Mouse (Mus musculus) macrophage (primary cell): ENCODE results near the gene Cox14. TPM values are rescaled to one million over a fixed set of nuclear protein-coding genes. Genes with fewer than 3 reads are reported as not detected.
A peak's percentile ranks its signal among the peaks of the same experiment; 100 is the strongest.
"Not testable (repeated sequence)": the region's sequence is repeated elsewhere in the genome, so short reads cannot be mapped to it uniquely, and the experiment has no call there.

Source experiments
- H3K27ac ChIP-seq: fragments of 350-480 bp; formaldehyde crosslinking; 2 replicates; pipeline ENCODE4 v1.9.0; 2021
- H3K36me3 ChIP-seq: fragments of 350-480 bp; formaldehyde crosslinking; 2 replicates; pipeline ENCODE4 v1.9.0; 2021; ENCODE audit errors: inconsistent target
- H3K4me3 ChIP-seq: fragments of 350-480 bp; formaldehyde crosslinking; 2 replicates; pipeline ENCODE4 v1.9.0; 2021; ENCODE audit errors: inconsistent target
- H3K79me2 ChIP-seq: fragments of 350-480 bp; formaldehyde crosslinking; 2 replicates; pipeline ENCODE4 v1.9.0; 2021; ENCODE audit errors: inconsistent target
- WGBS: methylation state at CpG from one replicate; pipeline ENCODE4 v1.1.7; 2026; ENCODE audit warnings: inconsistent platforms; ENCODE audit not compliant: missing documents; 5-methylcytosine and 5-hydroxymethylcytosine counted together
- polyA plus RNA-seq: library from polyadenylated mRNA; stranded (reverse); fragments of 250-400 nt; gene quantifications from 3 replicates; pipeline ENCODE4 v1.2.4, GENCODE M21; 2018; ENCODE audit warnings: inconsistent platforms

Cox14 gene
- polyA plus RNA-seq, 1 experiment from 2014 or later, result 18.4 TPM

GRCm38 (mm10) chr15:99715361-99715865 is 10.0 kb upstream of the Cox14 start:
- Histone ChIP-seq H3K36me3 (peaks cover 24% of the 10 kb centered on the region), H3K79me2 (no peaks in the 10 kb centered on the region), H3K4me3 (no peak overlapping the region), H3K27ac (no peak overlapping the region)
- 77% methylated on average over 13 of the region's 13 CpGs for WGBS

DNA sequence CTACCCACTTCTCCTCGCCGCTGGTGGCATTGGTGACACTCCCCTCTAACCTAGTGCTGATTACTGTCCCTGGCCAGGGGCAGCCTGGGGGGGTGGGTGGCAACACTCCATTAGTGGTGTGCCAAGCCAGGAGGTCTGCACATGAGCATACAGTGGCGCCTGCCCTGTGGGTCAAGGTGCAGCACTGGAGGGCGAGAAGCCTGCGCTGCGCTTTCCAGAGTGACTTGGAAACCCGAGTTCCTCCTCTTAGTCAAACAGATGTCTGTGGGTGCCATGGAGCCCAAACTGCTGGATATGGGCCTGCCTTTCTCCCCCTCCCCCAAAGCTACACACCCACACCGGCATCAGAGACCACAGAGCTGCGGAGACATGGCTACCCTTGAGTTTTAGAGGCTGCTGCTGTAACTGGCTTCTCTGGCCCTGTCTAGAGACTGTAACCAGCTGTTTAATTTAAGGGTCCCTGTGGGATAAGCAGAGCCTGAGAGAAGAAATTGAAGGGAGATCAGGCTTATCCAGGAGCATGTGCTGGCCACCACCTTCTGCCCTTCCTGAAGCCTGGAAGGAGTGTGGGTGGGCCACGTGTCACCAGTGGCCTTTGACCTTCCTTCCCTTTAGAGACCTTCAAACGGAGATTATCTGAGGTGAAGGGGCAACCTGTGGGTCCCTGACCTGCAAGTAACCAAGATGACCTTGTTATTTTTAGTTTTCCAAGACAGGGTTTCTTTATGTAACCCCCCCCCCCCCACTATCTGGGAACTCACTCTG is 9.3 kb upstream of the Cox14 start:
- WGBS, result 90% methylated on average over 11 of the region's 11 CpGs
- peaks cover 17% of the 10 kb centered on the region for H3K36me3 ChIP-seq
- H3K27ac ChIP-seq, result no peak overlapping the region
- no peaks in the 10 kb centered on the region for H3K79me2 ChIP-seq
- no peak overlapping the region for H3K4me3 ChIP-seq

- no peak overlapping the region for H3K27ac ChIP-seq
- H3K79me2 ChIP-seq, result no peaks in the 10 kb centered on the region
- peaks cover 10% of the 10 kb centered on the region for H3K36me3 ChIP-seq
- no peak overlapping the region for H3K4me3 ChIP-seq
- 95% methylated on average over 9 of the region's 12 CpGs for WGBS
These were observed 8.6 kb upstream of the Cox14 start for GRCm38 (mm10) chr15:99716814-99717213.

DNA sequence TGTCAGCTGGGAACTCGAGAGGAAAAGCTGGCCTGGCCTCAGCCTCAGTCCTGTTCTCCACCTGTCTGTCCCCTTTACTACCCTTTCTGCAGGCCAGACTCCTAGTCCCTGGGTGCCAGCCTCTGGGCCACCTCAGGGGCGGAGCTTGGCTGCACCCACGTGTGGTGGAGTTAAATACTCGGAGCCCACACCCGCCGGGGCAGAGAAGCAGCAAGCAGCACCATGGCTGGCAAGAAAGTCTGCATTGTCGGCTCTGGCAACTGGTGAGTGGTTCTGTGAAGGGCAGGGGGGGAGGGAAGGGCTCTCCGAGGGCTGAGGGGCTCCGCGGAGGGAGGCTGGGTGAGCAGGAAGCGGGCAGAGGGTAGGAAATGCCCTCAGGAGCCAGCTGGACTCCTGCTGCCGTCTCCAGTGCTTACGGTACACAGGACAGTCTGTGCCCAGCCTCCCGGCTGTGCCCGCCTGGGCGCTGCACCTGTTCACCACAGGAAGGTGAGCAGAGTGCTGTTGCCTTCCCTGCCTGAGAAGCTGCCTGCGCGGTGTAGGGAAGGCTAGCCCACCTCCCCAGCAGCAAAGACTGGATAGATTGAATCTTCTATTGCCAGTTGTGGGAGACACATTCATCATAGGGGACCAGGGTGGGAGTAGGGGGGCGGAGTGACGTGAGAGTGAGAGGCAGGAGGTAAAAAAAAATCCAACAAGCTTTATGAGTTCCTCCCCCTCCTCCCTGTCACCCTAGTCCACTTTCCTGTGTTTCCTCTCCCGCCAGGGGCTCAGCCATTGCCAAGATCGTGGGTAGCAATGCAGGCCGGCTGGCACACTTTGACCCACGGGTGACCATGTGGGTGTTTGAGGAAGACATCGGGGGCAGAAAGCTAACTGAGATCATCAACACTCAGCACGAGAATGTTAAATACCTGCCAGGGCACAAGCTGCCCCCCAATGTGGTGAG is 7.8 kb upstream of the Cox14 start, which contains the start of gene Gpd1:
Gene Gpd1, plus strand, starts transcription at position 130 of the 949 bp plus-strand sequence.
- Histone ChIP-seq H3K4me3 (no peak within 1 kb of the TSS), H3K36me3 (peaks cover 2% of the 10 kb centered on the region), H3K27ac (no peak within 1 kb of the TSS), H3K79me2 (no peaks in the 10 kb centered on the region)
- 28% methylated on average over 26 of the region's 26 CpGs for WGBS

DNA sequence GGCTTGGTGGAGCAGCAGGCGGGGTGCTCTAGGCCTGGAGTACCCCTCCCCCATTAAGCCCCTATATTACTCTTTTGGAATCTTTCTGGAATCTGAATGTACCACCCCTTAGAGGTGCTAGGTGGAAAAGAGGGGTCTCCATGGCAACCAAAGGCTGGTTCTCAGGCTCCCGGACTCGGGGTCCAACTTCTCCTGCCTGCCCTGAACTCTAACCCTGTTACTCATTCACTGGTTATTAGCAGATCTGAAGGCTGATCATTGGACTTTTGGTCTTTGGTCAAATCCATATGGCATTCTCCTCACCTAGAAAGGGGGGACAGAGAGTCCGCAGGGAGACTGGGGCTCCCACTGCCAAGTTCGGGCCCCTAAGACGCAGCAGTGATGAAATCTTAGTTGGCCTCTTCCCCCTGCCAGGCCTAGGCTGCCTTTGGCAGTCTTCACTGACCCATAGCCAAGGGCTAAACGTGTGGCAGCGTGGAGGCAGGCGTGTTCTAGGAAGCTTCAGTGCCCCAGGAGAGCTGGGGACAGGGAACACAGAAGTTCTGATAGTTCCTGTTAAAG is 6.9 kb upstream of the Cox14 start:
- H3K27ac ChIP-seq, result no peak overlapping the region
- H3K4me3 ChIP-seq, result no peak overlapping the region
- WGBS, result 95% methylated on average over 9 of the region's 9 CpGs
- no peaks in the 10 kb centered on the region for H3K36me3 ChIP-seq
- no peaks in the 10 kb centered on the region for H3K79me2 ChIP-seq

- Histone ChIP-seq H3K27ac (no peak overlapping the region), H3K4me3 (no peak overlapping the region), H3K79me2 (no peaks in the 10 kb centered on the region), H3K36me3 (no peaks in the 10 kb centered on the region)
- WGBS, result 89% methylated on average over 7 of the region's 8 CpGs
These were observed 5.6 kb upstream of the Cox14 start for GRCm38 (mm10) chr15:99719865-99720264.

DNA sequence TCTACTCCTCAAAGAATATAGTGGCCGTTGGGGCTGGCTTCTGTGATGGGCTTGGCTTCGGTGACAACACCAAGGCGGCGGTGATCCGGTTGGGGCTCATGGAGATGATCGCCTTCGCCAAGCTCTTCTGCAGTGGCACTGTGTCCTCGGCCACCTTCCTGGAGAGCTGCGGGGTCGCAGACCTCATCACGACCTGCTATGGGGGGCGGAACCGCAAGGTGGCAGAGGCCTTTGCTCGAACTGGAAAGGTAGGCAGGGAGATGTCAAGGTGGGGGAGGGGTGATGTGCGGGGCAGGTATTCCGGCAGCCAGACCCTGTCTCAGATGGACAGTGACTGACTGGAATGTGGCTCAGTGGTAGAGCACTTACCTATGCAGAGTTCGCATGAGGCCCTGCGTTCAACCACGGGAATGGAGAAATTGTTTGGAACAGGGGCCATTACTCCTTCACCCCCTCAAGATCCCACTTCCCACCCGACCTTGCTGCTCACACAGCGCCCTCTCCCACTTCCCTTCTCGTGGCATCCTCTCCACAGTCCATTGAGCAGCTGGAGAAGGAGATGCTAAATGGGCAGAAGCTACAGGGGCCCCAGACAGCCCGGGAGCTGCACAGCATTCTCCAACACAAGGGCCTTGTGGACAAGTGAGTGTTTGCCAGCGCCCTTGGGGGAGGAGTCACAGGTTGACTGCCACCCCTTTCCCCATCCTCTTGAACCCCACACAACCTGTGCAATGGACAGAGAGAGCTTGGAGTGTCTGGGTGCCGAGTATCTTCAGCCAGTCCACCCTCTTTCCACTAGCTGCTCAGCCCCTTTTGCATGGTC is 3.3 kb upstream of the Cox14 start:
- WGBS, result 86% methylated on average over 25 of the region's 25 CpGs
- no peaks in the 10 kb centered on the region for H3K36me3 ChIP-seq
- no peak overlapping the region for H3K27ac ChIP-seq
- no peak overlapping the region for H3K4me3 ChIP-seq
- peaks cover 13% of the 10 kb centered on the region for H3K79me2 ChIP-seq

GRCm38 (mm10) chr15:99723120-99723514 is 2.3 kb upstream of the Cox14 start:
- peaks cover 8% of the 10 kb centered on the region for H3K36me3 ChIP-seq
- H3K4me3 ChIP-seq, result peak overlapping the region; percentile 75; the same call in 1 of the 2 replicates
- peak overlapping the region; percentile 92 for H3K27ac ChIP-seq
- H3K79me2 ChIP-seq, result peaks cover 23% of the 10 kb centered on the region
- WGBS, result 60% methylated on average over 10 of the region's 10 CpGs

DNA sequence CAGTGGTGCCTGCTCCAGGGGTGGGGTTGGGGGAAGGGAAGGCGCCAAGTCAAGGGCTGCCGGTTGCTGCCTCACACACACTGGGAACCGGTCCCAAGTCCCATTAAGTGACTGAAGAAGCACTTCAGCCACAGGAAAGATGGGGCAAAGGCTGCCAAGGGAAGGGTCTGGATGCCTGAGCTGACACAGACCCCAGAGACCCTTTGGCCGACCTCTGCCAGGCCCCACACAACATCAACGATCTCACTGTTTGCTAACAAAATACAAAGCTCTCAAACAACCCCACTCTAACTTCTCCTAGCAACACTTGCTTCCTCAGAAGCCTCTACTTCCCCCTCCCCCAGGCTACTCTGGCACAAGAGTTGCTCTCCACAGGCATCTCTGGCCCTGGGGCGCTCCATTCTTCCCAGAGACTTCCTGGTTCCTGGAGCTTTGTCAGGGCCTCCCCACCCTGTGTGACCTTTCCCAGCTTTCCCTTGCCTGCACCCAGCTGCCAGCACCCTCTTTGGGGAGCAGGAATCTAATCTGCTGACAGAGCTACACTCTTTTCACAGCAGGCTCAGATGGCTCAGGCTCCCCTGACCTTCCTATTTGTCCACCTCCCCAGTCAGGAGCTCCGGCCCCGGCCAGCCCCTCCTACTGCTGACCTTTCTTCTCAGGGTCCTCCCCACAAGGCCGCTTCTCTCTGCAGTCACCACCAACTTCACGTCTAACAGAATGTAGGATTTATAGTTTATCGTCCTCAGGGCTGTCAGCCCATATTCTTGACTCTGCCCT is 1.7 kb upstream of the Cox14 start:
- WGBS, result 27% methylated on average over 11 of the region's 11 CpGs
- Histone ChIP-seq H3K79me2 (peaks cover 27% of the 10 kb centered on the region), H3K27ac (peak overlapping the region; percentile 92), H3K36me3 (peaks cover 14% of the 10 kb centered on the region), H3K4me3 (peak overlapping the region; percentile 75; the same call in 1 of the 2 replicates)

- H3K27ac ChIP-seq, result peak overlapping the region; percentile 92
- peaks cover 32% of the 10 kb centered on the region for H3K79me2 ChIP-seq
- peaks cover 20% of the 10 kb centered on the region for H3K36me3 ChIP-seq
- 16% methylated on average over 16 of the region's 16 CpGs for WGBS
- H3K4me3 ChIP-seq, result peak overlapping the region; percentile 75
These were observed 961 bp upstream of the Cox14 start for GRCm38 (mm10) chr15:99724292-99725021.

- H3K4me3 ChIP-seq, result peak overlapping the region; percentile 75
These were observed 1.1 kb downstream of the Cox14 start for GRCm38 (mm10) chr15:99726549-99726948.

GRCm38 (mm10) chr15:99727039-99727438 is 1.6 kb downstream of the Cox14 start:
- not testable (repeated sequence) for H3K4me3 ChIP-seq, H3K27ac ChIP-seq
- peaks cover 32% of the 10 kb centered on the region for H3K79me2 ChIP-seq
- H3K36me3 ChIP-seq, result peaks cover 20% of the 10 kb centered on the region
- WGBS, result 100% methylated on average over 2 of the region's 5 CpGs

More at GRCm38 (mm10) chr15:99726549-99726948, 1.1 kb downstream of the Cox14 start:
- WGBS, result 77% methylated on average over 2 of the region's 2 CpGs
- Histone ChIP-seq H3K27ac (0 out of 2 replicates have a peak overlapping the region, but pooled peaks have one; percentile 25), H3K79me2 (peaks cover 32% of the 10 kb centered on the region), H3K36me3 (peaks cover 20% of the 10 kb centered on the region)
